ENCODE assay signal across 24 mouse cellular contexts in the genomic region with DNA sequence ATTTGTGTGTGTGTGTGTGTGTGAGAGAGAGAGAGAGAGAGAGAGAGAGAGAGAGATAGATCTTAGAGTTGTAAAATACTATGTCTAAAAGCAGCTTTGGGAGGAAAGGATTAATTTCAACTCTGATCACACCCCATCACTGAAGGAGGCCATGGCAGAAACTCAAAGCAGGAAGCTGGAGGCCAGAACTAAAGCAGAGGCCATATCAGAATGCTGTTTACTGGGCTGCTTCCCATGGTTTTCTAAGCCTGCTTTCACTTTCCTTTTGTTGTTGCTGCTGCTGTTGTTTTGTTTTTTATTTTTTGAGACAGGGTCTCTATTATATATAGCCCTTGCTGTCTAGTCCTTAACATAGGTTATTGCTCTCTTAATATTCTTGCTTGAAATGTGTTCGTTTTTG. TPM values are rescaled to one million over a fixed set of nuclear protein-coding genes. Genes with fewer than 3 reads are reported as not detected.
DNase-seq lines count a peak whose midpoint lies in the region; ATAC-seq and TF ChIP-seq lines count a peak whose summit lies in the region.
"Had no signal": no experiment of that assay in that cellular context is flagged by ENCODE, and none has a peak within 500 bp of the region (broad histone marks: within the 10 kb centered on the region; RNA-seq: fewer than 3 reads in every experiment).

No protein-coding gene starts in this region.

- DNase-seq in CD4-positive, CD25-positive, alpha-beta regulatory T cell, adult 2 months (ENCODE audit: low read depth, low spot score), result peak; percentile 15
- peak; percentile 22 for DNase-seq in T-cell, adult 2 months (ENCODE audit: low spot score)
- DNase-seq in heart, adult 2 months, result no peak
- DNase-seq in hindbrain, embryonic 10.5 days (ENCODE audit: low spot score), result no peak
- DNase-seq: adrenal gland, adult 2 months; adrenal gland, postnatal 36 days; cerebellum, adult 2 months; cerebellum, postnatal 14 days; embryo, embryonic 11 days; gastrocnemius, postnatal 14 days; heart, postnatal 10 days; heart, postnatal 4 days; kidney, adult 8-10 months had no signal

- no peaks in the 10 kb centered on the region for H3K79me2 ChIP-seq in heart, adult 2 months (replicated peaks; ENCODE audit: control insufficient read depth, insufficient read depth, low read length)

- peaks cover 7% of the 10 kb centered on the region for H3K4me1 ChIP-seq in megakaryocyte, embryonic 14.5 days
- no peaks in the 10 kb centered on the region for H3K4me1 ChIP-seq in heart, adult 2 months (ENCODE audit: control insufficient read depth, insufficient read depth, low read length)
- H3K4me1 ChIP-seq in hindbrain, embryonic 10.5 days (replicated peaks), result no peaks in the 10 kb centered on the region
- H3K4me1 ChIP-seq: embryonic facial prominence, embryonic 15.5 days; forebrain, embryonic 15.5 days; heart, embryonic 10.5 days; hindbrain, embryonic 13.5 days had no signal

- peaks cover 72% of the 10 kb centered on the region for H3K36me3 ChIP-seq in megakaryocyte, embryonic 14.5 days (replicated peaks; ENCODE audit: low read length)
- H3K36me3 ChIP-seq in heart, adult 2 months (ENCODE audit: control insufficient read depth, insufficient read depth, low read length), result no peaks in the 10 kb centered on the region
- peaks cover 88% of the 10 kb centered on the region for H3K36me3 ChIP-seq in hindbrain, embryonic 10.5 days
- H3K36me3 ChIP-seq: hindbrain, embryonic 13.5 days had no signal

- ATAC-seq in megakaryocyte, adult 5-6 weeks (ENCODE audit: poor library complexity, severe bottlenecking), result no peak
- ATAC-seq in inflammation-experienced regulatory T-cells, adult 6 months, result peak; percentile 75
- ATAC-seq in frontal cortex, adult (ENCODE audit: low TSS enrichment), result no peak
- ATAC-seq: forebrain, embryonic 15.5 days; hindbrain, postnatal 0 days; intestine, postnatal 0 days had no signal

- intact Hi-C loops in heart, adult 2 months (cut with DNase I), result no loop called here

- no peak overlapping the region for H3K27ac ChIP-seq in heart, adult 2 months
- H3K27ac ChIP-seq in hindbrain, embryonic 10.5 days, result no peak overlapping the region
- H3K27ac ChIP-seq: embryonic facial prominence, embryonic 15.5 days; forebrain, embryonic 15.5 days; heart, embryonic 10.5 days; hindbrain, embryonic 13.5 days; hindbrain, postnatal 0 days had no signal

- no peak for TF ChIP-seq CTCF in heart, adult 2 months (IDR thresholded peaks at IDR 0.05)

- H3K4me3 ChIP-seq in megakaryocyte, embryonic 14.5 days (replicated peaks), result peak overlapping the region; percentile 51
- no peak overlapping the region for H3K4me3 ChIP-seq in heart, adult 2 months
- H3K4me3 ChIP-seq in hindbrain, embryonic 10.5 days, result no peak overlapping the region
- H3K4me3 ChIP-seq: embryonic facial prominence, embryonic 15.5 days; forebrain, embryonic 15.5 days; heart, embryonic 10.5 days; hindbrain, embryonic 13.5 days had no signal

- no peak for TF ChIP-seq EP300 in heart, adult 2 months (IDR thresholded peaks at IDR 0.05; ENCODE audit: insufficient read depth, low read depth, low read length)

- no peaks in the 10 kb centered on the region for H3K27me3 ChIP-seq in megakaryocyte, embryonic 14.5 days (replicated peaks)
- no peaks in the 10 kb centered on the region for H3K27me3 ChIP-seq in heart, adult 2 months (ENCODE audit: control insufficient read depth, insufficient read depth, low read length)
- no peaks in the 10 kb centered on the region for H3K27me3 ChIP-seq in hindbrain, embryonic 10.5 days (ENCODE audit: insufficient read depth, poor library complexity, severe bottlenecking)
- H3K27me3 ChIP-seq: CH12.LX; embryonic facial prominence, embryonic 15.5 days; forebrain, embryonic 15.5 days; hindbrain, embryonic 13.5 days had no signal

- 84% methylated on average over 1 of the region's 1 CpGs for WGBS in heart, adult 2 months
- WGBS in hindbrain, embryonic 10.5 days, result 94% methylated on average over 1 of the region's 1 CpGs

- no peak for TF ChIP-seq POLR2A in heart, adult 2 months (IDR thresholded peaks at IDR 0.05; ENCODE audit: insufficient read depth, low read depth, low read length)

- no peak overlapping the region for H3K9ac ChIP-seq in heart, adult 2 months (ENCODE audit: low read depth, low read length)
- H3K9ac ChIP-seq: embryonic facial prominence, embryonic 15.5 days; forebrain, embryonic 15.5 days; hindbrain, embryonic 13.5 days had no signal

- H3K9me3 ChIP-seq in megakaryocyte, embryonic 14.5 days, result no peaks in the 10 kb centered on the region
- H3K9me3 ChIP-seq in hindbrain, embryonic 10.5 days, result no peaks in the 10 kb centered on the region
- H3K9me3 ChIP-seq: embryonic facial prominence, embryonic 15.5 days; forebrain, embryonic 15.5 days; heart, embryonic 10.5 days; hindbrain, embryonic 13.5 days had no signal

RNA-seq across cellular contexts. Expression of a gene that starts 11.3 kb away (rescaled TPM):
- polyA plus RNA-seq in megakaryocyte, embryonic 14.5 days (2012; ENCODE audit: insufficient read depth, low replicate concordance), result 0.40 TPM in 1 of 2 replicates, not detected in the other
- total RNA-seq in megakaryocyte, adult 5-6 weeks (2015), result 67.6 and 80.3 TPM in 2 replicates
- total RNA-seq in megakaryocyte, adult 5-6 weeks (2017), result 102 and 135 TPM in 2 replicates
- polyA plus RNA-seq in inflammation-experienced regulatory T-cells, adult 6 months (2017; shearing (Covaris generic)), result 10 to 100 TPM in 1 of 3 experiments, 1 to 10 TPM in 2; 4.6 to 54.0 (median 5.7) TPM
- total RNA-seq in heart, adult 2 months (2021), result 1 to 10 TPM; 1.9 to 2.4 TPM
- polyA plus RNA-seq in heart, adult 2 months (2012; rRNA removed), result 0.55 and 1.2 TPM in 2 replicates
- 33.5 and 47.2 TPM in 2 replicates for polyA plus RNA-seq in hindbrain, embryonic 10.5 days (2016; fragmentation: Nextera tagmentation; extraction: Ambion mirVana)

Comparison
In these comparisons a context has a peak if more than half of its experiments do, and no peak if none do; other contexts are left out.
1. DNase-seq: peak in CD4-positive, CD25-positive, alpha-beta regulatory T cell, adult 2 months (single experiment) and T-cell, adult 2 months (single experiment); none in heart, adult 2 months (0 of 2) and hindbrain, embryonic 10.5 days (single experiment).